Mouse (Mus musculus): ENCODE results near the gene Eef2k. TPM values are rescaled to one million over a fixed set of nuclear protein-coding genes. Genes with fewer than 3 reads are reported as not detected.
"Not testable (repeated sequence)": the region's sequence is repeated elsewhere in the genome, so short reads cannot be mapped to it uniquely, and the experiment has no call there.

The Eef2k gene
- polyA plus RNA-seq, 1 experiment, result 33.8 TPM

GRCm38 (mm10) chr7:120941214-120941613 lies 98.6 kb downstream of the Eef2k start:
- TF ChIP-seq CTCF (IDR thresholded peaks at IDR 0.05; ENCODE audit: extremely low read depth, insufficient read depth, low read length), result no peak
- no peak for TF ChIP-seq POLR2A (IDR thresholded peaks at IDR 0.05; ENCODE audit: extremely low read depth, insufficient read depth, low read length)
- Histone ChIP-seq H3K27ac (ENCODE audit: insufficient read depth, low read length) (no peak overlapping the region), H3K4me3 (ENCODE audit: insufficient read depth, low read length) (peak overlapping the region; percentile 30)

DNA sequence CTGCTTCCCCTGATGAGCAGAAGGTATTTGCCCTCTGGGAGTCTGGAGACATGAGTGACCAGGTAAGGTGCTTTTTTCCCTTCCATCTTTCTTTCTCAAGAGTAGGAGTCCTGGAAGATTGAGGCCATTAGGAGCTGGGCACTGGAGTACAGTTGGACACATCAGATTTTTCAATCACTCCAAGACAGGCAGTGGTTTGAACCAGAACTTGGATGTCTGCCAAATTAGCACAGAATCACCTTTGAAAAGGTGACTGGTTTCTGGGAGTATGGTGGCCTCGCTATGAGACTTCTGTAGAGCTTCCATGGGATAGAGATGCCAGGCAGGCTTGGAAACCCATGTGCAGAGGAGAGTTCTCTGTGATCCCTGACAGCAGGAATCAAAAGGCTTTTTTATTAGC lies 99.9 kb downstream of the Eef2k start:
- H3K4me3 ChIP-seq (ENCODE audit: insufficient read depth, low read length), result peak overlapping the region; percentile 30
- peaks cover 3% of the 10 kb centered on the region for H3K4me1 ChIP-seq (ENCODE audit: control insufficient read depth, insufficient read depth, low read length)
- TF ChIP-seq POLR2A (IDR thresholded peaks at IDR 0.05; ENCODE audit: extremely low read depth, insufficient read depth, low read length), result no peak
- TF ChIP-seq CTCF (IDR thresholded peaks at IDR 0.05; ENCODE audit: extremely low read depth, insufficient read depth, low read length), result no peak
- 0 out of 2 replicates have a peak overlapping the region, but pooled peaks have one; percentile 5 for H3K27ac ChIP-seq (ENCODE audit: insufficient read depth, low read length)

More at GRCm38 (mm10) chr7:120941214-120941613, 98.6 kb downstream of the Eef2k start:
- H3K4me1 ChIP-seq (ENCODE audit: control insufficient read depth, insufficient read depth, low read length), result peaks cover 3% of the 10 kb centered on the region

- TF ChIP-seq POLR2A (IDR thresholded peaks at IDR 0.05; ENCODE audit: extremely low read depth, insufficient read depth, low read length), result no peak
- no peak for TF ChIP-seq CTCF (IDR thresholded peaks at IDR 0.05; ENCODE audit: extremely low read depth, insufficient read depth, low read length)
- no peak overlapping the region for H3K27ac ChIP-seq (ENCODE audit: insufficient read depth, low read length)
- H3K4me3 ChIP-seq (ENCODE audit: insufficient read depth, low read length), result no peak overlapping the region
- H3K4me1 ChIP-seq (ENCODE audit: control insufficient read depth, insufficient read depth, low read length), result peaks cover 3% of the 10 kb centered on the region
Measured at GRCm38 (mm10) chr7:120943936-120944509, 101.4 kb downstream of the Eef2k start.

- H3K4me1 ChIP-seq (ENCODE audit: control insufficient read depth, insufficient read depth, low read length); H3K4me3 ChIP-seq (ENCODE audit: insufficient read depth, low read length); H3K27ac ChIP-seq (ENCODE audit: insufficient read depth, low read length): not testable (repeated sequence)
Measured at GRCm38 (mm10) chr7:120953591-120953990, 111.0 kb downstream of the Eef2k start.

Other genes with a start within 250 kb of the Eef2k start
- 205 and 211 TPM in 2 replicates for gene Uqcrc2, start 207.7 kb upstream of the Eef2k start, polyA plus RNA-seq (2012; rRNA removed)
- gene Pdzd9, start 172.5 kb upstream of the Eef2k start, polyA plus RNA-seq (2012; rRNA removed), result 0.17 and 0.25 TPM in 2 replicates
- gene Mosmo, start 165.2 kb upstream of the Eef2k start, polyA plus RNA-seq (2012; rRNA removed), result 37.0 and 38.8 TPM in 2 replicates
- gene Vwa3a, start 103.5 kb upstream of the Eef2k start, polyA plus RNA-seq (2012; rRNA removed), result 10.3 and 13.4 TPM in 2 replicates
- gene Gm5737, start 30.5 kb upstream of the Eef2k start, polyA plus RNA-seq (2012; rRNA removed), result not detected in 2 replicates
- 25.9 and 28.0 TPM in 2 replicates for gene Polr3e, start 74.9 kb downstream of the Eef2k start, polyA plus RNA-seq (2012; rRNA removed)
- gene Cdr2, start 139.5 kb downstream of the Eef2k start, polyA plus RNA-seq (2012; rRNA removed), result 14.6 and 17.5 TPM in 2 replicates
- gene Mfsd13b, start 139.7 kb downstream of the Eef2k start, polyA plus RNA-seq (2012; rRNA removed), result 0.40 TPM in 2 replicates
- gene Mettl9, start 191.6 kb downstream of the Eef2k start, polyA plus RNA-seq (2012; rRNA removed), result 53.1 and 55.7 TPM in 2 replicates
- 0.35 and 0.44 TPM in 2 replicates for gene Igsf6, start 231.7 kb downstream of the Eef2k start, polyA plus RNA-seq (2012; rRNA removed)
- 0.17 and 0.25 TPM in 2 replicates for gene Otoa, start 238.8 kb downstream of the Eef2k start, polyA plus RNA-seq (2012; rRNA removed)

Measured in cortical plate, adult 2 months (tissue).